Mouse (Mus musculus): ENCODE measurements around the gene Toe1. TPM values are rescaled to one million over a fixed set of nuclear protein-coding genes. Genes with fewer than 3 reads are reported as not detected.

Gene Toe1
- polyA plus RNA-seq, 1 experiment from 2014 or later, result 13.3 TPM

- no peak for ATAC-seq
Observed at GRCm38 (mm10) chr4:116786587-116786986, 20.9 kb downstream of the Toe1 start.

GRCm38 (mm10) chr4:116782171-116782570 lies 25.3 kb downstream of the Toe1 start:
- no peaks in the 10 kb centered on the region for H3K36me3 ChIP-seq (ENCODE audit: control insufficient read depth, insufficient read depth)
- H3K4me2 ChIP-seq (replicated peaks; ENCODE audit: low read depth), result no peak overlapping the region
- no peak for TF ChIP-seq CTCF (IDR thresholded peaks at IDR 0.05; ENCODE audit: low read depth)
- H3K27ac ChIP-seq (ENCODE audit: low read depth, low read length), result no peak overlapping the region
- H3K27me3 ChIP-seq (replicated peaks; ENCODE audit: control insufficient read depth, insufficient read depth, low read length), result no peaks in the 10 kb centered on the region
- 54% methylated on average over 8 of the region's 8 CpGs for WGBS
- ATAC-seq, result no peak
- no peak overlapping the region for H3K9ac ChIP-seq (ENCODE audit: low read depth, low read length)
- H3K4me3 ChIP-seq (ENCODE audit: low read depth, low read length), result no peak overlapping the region
- H3K4me1 ChIP-seq (replicated peaks; ENCODE audit: control insufficient read depth, insufficient read depth, low read length), result no peaks in the 10 kb centered on the region
- H3K9me3 ChIP-seq (ENCODE audit: control insufficient read depth), result no peaks in the 10 kb centered on the region

More at GRCm38 (mm10) chr4:116786587-116786986, 20.9 kb downstream of the Toe1 start:
- Histone ChIP-seq H3K9me3 (ENCODE audit: control insufficient read depth) (no peaks in the 10 kb centered on the region), H3K27me3 (replicated peaks; ENCODE audit: control insufficient read depth, insufficient read depth, low read length) (no peaks in the 10 kb centered on the region), H3K36me3 (ENCODE audit: control insufficient read depth, insufficient read depth) (no peaks in the 10 kb centered on the region), H3K4me3 (ENCODE audit: low read depth, low read length) (no peak overlapping the region), H3K27ac (ENCODE audit: low read depth, low read length) (no peak overlapping the region), H3K4me2 (replicated peaks; ENCODE audit: low read depth) (no peak overlapping the region), H3K4me1 (replicated peaks; ENCODE audit: control insufficient read depth, insufficient read depth, low read length) (no peaks in the 10 kb centered on the region), H3K9ac (ENCODE audit: low read depth, low read length) (no peak overlapping the region)
- WGBS, result 100% methylated on average over 1 of the region's 1 CpGs
- peak; percentile 49 for TF ChIP-seq CTCF (IDR thresholded peaks at IDR 0.05; ENCODE audit: low read depth)

DNA sequence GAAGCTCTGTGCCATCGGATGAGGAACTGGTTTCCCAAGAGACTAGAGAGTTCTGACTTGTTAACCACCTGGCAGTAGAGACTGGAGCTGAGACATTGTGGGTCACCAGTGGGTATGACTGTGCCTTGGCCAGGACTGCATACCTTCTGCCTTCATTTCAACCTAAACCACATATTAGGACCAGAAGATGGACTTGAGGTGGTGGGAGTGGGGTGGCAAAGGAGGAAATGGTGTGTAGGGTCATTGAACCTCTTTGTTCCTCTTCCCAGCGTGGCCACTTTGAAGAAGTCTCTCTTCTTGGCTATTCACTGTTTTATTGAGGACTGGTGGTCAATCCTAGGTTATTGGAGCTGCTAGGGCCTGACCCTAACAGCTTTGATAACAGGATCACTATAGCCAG lies 26.1 kb downstream of the Toe1 start:
- no peak for ATAC-seq
- H3K9me3 ChIP-seq (ENCODE audit: control insufficient read depth), result no peaks in the 10 kb centered on the region
- H3K36me3 ChIP-seq (ENCODE audit: control insufficient read depth, insufficient read depth), result no peaks in the 10 kb centered on the region
- no peaks in the 10 kb centered on the region for H3K4me1 ChIP-seq (replicated peaks; ENCODE audit: control insufficient read depth, insufficient read depth, low read length)
- no peak overlapping the region for H3K9ac ChIP-seq (ENCODE audit: low read depth, low read length)
- no peak overlapping the region for H3K27ac ChIP-seq (ENCODE audit: low read depth, low read length)
- TF ChIP-seq CTCF (IDR thresholded peaks at IDR 0.05; ENCODE audit: low read depth), result no peak
- no peak overlapping the region for H3K4me3 ChIP-seq (ENCODE audit: low read depth, low read length)
- no peaks in the 10 kb centered on the region for H3K27me3 ChIP-seq (replicated peaks; ENCODE audit: control insufficient read depth, insufficient read depth, low read length)
- no peak overlapping the region for H3K4me2 ChIP-seq (replicated peaks; ENCODE audit: low read depth)
- 59% methylated on average over 2 of the region's 2 CpGs for WGBS

GRCm38 (mm10) chr4:116780541-116780940 lies 26.9 kb downstream of the Toe1 start:
- Histone ChIP-seq H3K27ac (ENCODE audit: low read depth, low read length) (no peak overlapping the region), H3K9ac (ENCODE audit: low read depth, low read length) (no peak overlapping the region), H3K4me3 (ENCODE audit: low read depth, low read length) (no peak overlapping the region), H3K4me1 (replicated peaks; ENCODE audit: control insufficient read depth, insufficient read depth, low read length) (no peaks in the 10 kb centered on the region), H3K27me3 (replicated peaks; ENCODE audit: control insufficient read depth, insufficient read depth, low read length) (no peaks in the 10 kb centered on the region), H3K36me3 (ENCODE audit: control insufficient read depth, insufficient read depth) (no peaks in the 10 kb centered on the region), H3K4me2 (replicated peaks; ENCODE audit: low read depth) (no peak overlapping the region), H3K9me3 (ENCODE audit: control insufficient read depth) (no peaks in the 10 kb centered on the region)
- no peak for TF ChIP-seq CTCF (IDR thresholded peaks at IDR 0.05; ENCODE audit: low read depth)
- ATAC-seq, result no peak
- WGBS, result 67% methylated on average over 2 of the region's 2 CpGs

DNA sequence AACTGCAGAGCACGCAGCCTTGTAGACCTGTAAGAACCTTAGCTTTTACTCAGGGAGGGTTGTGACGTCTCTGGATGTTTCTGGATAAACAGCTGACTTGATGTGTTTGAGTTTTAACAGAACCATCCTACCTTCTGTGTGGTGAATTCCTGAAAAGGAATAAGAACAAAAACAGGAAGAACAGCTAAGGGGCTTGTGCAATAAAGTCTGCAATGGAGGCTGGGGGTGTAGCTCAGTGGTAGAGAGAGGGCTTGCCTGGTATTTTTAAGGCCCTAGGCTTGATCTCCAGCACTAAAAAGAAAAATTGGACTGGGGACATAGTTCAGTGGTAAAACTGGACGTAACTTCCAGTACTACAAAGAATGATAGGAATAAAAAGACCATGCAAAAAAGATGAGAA lies 30.4 kb downstream of the Toe1 start:
- Histone ChIP-seq H3K4me1 (replicated peaks; ENCODE audit: control insufficient read depth, insufficient read depth, low read length) (no peaks in the 10 kb centered on the region), H3K4me2 (replicated peaks; ENCODE audit: low read depth) (no peak overlapping the region), H3K9me3 (ENCODE audit: control insufficient read depth) (no peaks in the 10 kb centered on the region), H3K4me3 (ENCODE audit: low read depth, low read length) (no peak overlapping the region), H3K9ac (ENCODE audit: low read depth, low read length) (no peak overlapping the region), H3K27ac (ENCODE audit: low read depth, low read length) (no peak overlapping the region), H3K36me3 (ENCODE audit: control insufficient read depth, insufficient read depth) (no peaks in the 10 kb centered on the region), H3K27me3 (replicated peaks; ENCODE audit: control insufficient read depth, insufficient read depth, low read length) (no peaks in the 10 kb centered on the region)
- WGBS, result 87% methylated on average over 3 of the region's 3 CpGs
- no peak for ATAC-seq
- no peak for TF ChIP-seq CTCF (IDR thresholded peaks at IDR 0.05; ENCODE audit: low read depth)

DNA sequence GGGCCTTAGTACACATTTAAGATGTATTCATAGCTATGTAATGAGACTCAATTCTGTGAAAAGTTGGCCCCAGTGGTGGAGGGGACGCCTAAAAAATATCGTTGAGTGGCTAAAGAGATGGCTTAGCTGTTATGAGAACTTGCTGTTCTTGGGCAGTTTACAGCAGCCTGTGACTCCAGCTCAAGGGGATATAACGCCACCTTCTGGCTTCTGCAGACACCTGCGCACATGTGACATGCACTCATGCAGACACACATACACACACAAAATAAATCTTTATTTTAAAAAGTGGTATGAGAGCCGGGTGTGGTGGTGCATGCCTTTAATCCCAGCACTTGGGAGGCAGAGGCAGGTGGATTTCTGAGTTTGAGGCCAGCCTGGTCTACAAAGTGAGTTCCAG lies 31.0 kb downstream of the Toe1 start:
- no peak for ATAC-seq
- peak; percentile 43 for TF ChIP-seq CTCF (IDR thresholded peaks at IDR 0.05; ENCODE audit: low read depth)
- H3K4me2 ChIP-seq (replicated peaks; ENCODE audit: low read depth), result no peak overlapping the region
- H3K36me3 ChIP-seq (ENCODE audit: control insufficient read depth, insufficient read depth), result no peaks in the 10 kb centered on the region
- H3K9ac ChIP-seq (ENCODE audit: low read depth, low read length), result no peak overlapping the region
- H3K4me1 ChIP-seq (replicated peaks; ENCODE audit: control insufficient read depth, insufficient read depth, low read length), result no peaks in the 10 kb centered on the region
- H3K4me3 ChIP-seq (ENCODE audit: low read depth, low read length), result no peak overlapping the region
- no peak overlapping the region for H3K27ac ChIP-seq (ENCODE audit: low read depth, low read length)
- WGBS, result 91% methylated on average over 5 of the region's 5 CpGs
- H3K9me3 ChIP-seq (ENCODE audit: control insufficient read depth), result no peaks in the 10 kb centered on the region
- H3K27me3 ChIP-seq (replicated peaks; ENCODE audit: control insufficient read depth, insufficient read depth, low read length), result no peaks in the 10 kb centered on the region

DNA sequence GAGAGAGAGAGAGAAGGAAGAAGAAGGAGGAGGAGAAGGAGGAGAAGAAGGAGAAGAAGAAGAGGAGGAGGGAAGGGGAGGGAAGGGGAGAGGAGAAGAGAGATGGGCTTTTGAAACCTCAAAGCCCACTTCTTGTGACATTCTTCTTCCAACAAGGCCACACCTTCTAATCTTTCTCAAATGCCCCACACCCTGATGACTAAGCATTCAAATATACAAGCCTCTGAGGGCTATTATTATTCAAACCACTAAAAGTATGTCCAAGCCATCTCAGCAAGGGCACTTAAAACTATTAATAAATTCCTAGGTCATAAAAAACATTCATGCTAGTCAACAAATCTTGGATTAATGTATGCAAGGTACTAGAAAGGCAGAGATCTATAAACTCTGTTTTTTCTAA lies 38.4 kb downstream of the Toe1 start:
- no peaks in the 10 kb centered on the region for H3K27me3 ChIP-seq (replicated peaks; ENCODE audit: control insufficient read depth, insufficient read depth, low read length)
- no peak overlapping the region for H3K9ac ChIP-seq (ENCODE audit: low read depth, low read length)
- no peaks in the 10 kb centered on the region for H3K36me3 ChIP-seq (ENCODE audit: control insufficient read depth, insufficient read depth)
- H3K4me1 ChIP-seq (replicated peaks; ENCODE audit: control insufficient read depth, insufficient read depth, low read length), result no peaks in the 10 kb centered on the region
- no peak for TF ChIP-seq CTCF (IDR thresholded peaks at IDR 0.05; ENCODE audit: low read depth)
- no peak overlapping the region for H3K27ac ChIP-seq (ENCODE audit: low read depth, low read length)
- no peak overlapping the region for H3K4me2 ChIP-seq (replicated peaks; ENCODE audit: low read depth)
- H3K4me3 ChIP-seq (ENCODE audit: low read depth, low read length), result no peak overlapping the region
- no peaks in the 10 kb centered on the region for H3K9me3 ChIP-seq (ENCODE audit: control insufficient read depth)
- ATAC-seq, result no peak

Measured in intestine, postnatal 0 days (tissue).